Mouse (Mus musculus): ENCODE measurements at regions not wholly inside any gene's neighbourhood (a gene's known extent, or its start where the extent isn't known, plus 50 kb on each side); places are given as distances from the start of the nearest gene placed in this dataset.

- no peak overlapping the region for H3K4me3 ChIP-seq (ENCODE audit: insufficient read depth, low read length)
- H3K27ac ChIP-seq (ENCODE audit: insufficient read depth, low read depth, low read length), result no peak overlapping the region
- no peak for TF ChIP-seq CTCF (IDR thresholded peaks at IDR 0.05; ENCODE audit: low read depth, low read length)
- H3K4me1 ChIP-seq (ENCODE audit: control insufficient read depth, insufficient read depth, low read length), result peaks cover 12% of the 10 kb centered on the region
These were observed 289.2 kb downstream of the Foxo1 start for GRCm38 (mm10) chr3:52557296-52557695.

- Histone ChIP-seq H3K27ac (ENCODE audit: insufficient read depth, low read depth, low read length) (no peak overlapping the region), H3K4me1 (ENCODE audit: control insufficient read depth, insufficient read depth, low read length) (peaks cover 12% of the 10 kb centered on the region), H3K4me3 (ENCODE audit: insufficient read depth, low read length) (no peak overlapping the region)
- TF ChIP-seq POLR2A (IDR thresholded peaks at IDR 0.05; ENCODE audit: borderline replicate concordance, low read depth, low read length) (no peak), CTCF (IDR thresholded peaks at IDR 0.05; ENCODE audit: low read depth, low read length) (no peak)
These were observed 286.9 kb downstream of the Foxo1 start for GRCm38 (mm10) chr3:52555038-52555437.

- TF ChIP-seq POLR2A (IDR thresholded peaks at IDR 0.05; ENCODE audit: borderline replicate concordance, low read depth, low read length) (no peak), CTCF (IDR thresholded peaks at IDR 0.05; ENCODE audit: low read depth, low read length) (no peak)
- Histone ChIP-seq H3K4me3 (ENCODE audit: insufficient read depth, low read length) (no peak overlapping the region), H3K27ac (ENCODE audit: insufficient read depth, low read depth, low read length) (no peak overlapping the region), H3K4me1 (ENCODE audit: control insufficient read depth, insufficient read depth, low read length) (peaks cover 12% of the 10 kb centered on the region)
These were observed 286.4 kb downstream of the Foxo1 start for GRCm38 (mm10) chr3:52554490-52554889.

GRCm38 (mm10) chr3:52548201-52548893, 280.2 kb downstream of the Foxo1 start:
- TF ChIP-seq POLR2A (IDR thresholded peaks at IDR 0.05; ENCODE audit: borderline replicate concordance, low read depth, low read length), result no peak
- TF ChIP-seq CTCF (IDR thresholded peaks at IDR 0.05; ENCODE audit: low read depth, low read length), result no peak
- Histone ChIP-seq H3K27ac (ENCODE audit: insufficient read depth, low read depth, low read length) (no peak overlapping the region), H3K4me1 (ENCODE audit: control insufficient read depth, insufficient read depth, low read length) (no peaks in the 10 kb centered on the region), H3K4me3 (ENCODE audit: insufficient read depth, low read length) (no peak overlapping the region)

- TF ChIP-seq POLR2A (IDR thresholded peaks at IDR 0.05; ENCODE audit: borderline replicate concordance, low read depth, low read length), result no peak
- TF ChIP-seq CTCF (IDR thresholded peaks at IDR 0.05; ENCODE audit: low read depth, low read length), result no peak
- no peak overlapping the region for H3K27ac ChIP-seq (ENCODE audit: insufficient read depth, low read depth, low read length)
- H3K4me1 ChIP-seq (ENCODE audit: control insufficient read depth, insufficient read depth, low read length), result no peaks in the 10 kb centered on the region
- H3K4me3 ChIP-seq (ENCODE audit: insufficient read depth, low read length), result no peak overlapping the region
These were observed 277.9 kb downstream of the Foxo1 start for GRCm38 (mm10) chr3:52546035-52546434.

- no peaks in the 10 kb centered on the region for H3K4me1 ChIP-seq (ENCODE audit: control insufficient read depth, insufficient read depth, low read length)
- no peak overlapping the region for H3K27ac ChIP-seq (ENCODE audit: insufficient read depth, low read depth, low read length)
- TF ChIP-seq CTCF (IDR thresholded peaks at IDR 0.05; ENCODE audit: low read depth, low read length), result no peak
- TF ChIP-seq POLR2A (IDR thresholded peaks at IDR 0.05; ENCODE audit: borderline replicate concordance, low read depth, low read length), result no peak
- no peak overlapping the region for H3K4me3 ChIP-seq (ENCODE audit: insufficient read depth, low read length)
These were observed 274.9 kb downstream of the Foxo1 start for GRCm38 (mm10) chr3:52543006-52543405.

GRCm38 (mm10) chr3:52540862-52541380, 272.8 kb downstream of the Foxo1 start:
- Histone ChIP-seq H3K4me1 (ENCODE audit: control insufficient read depth, insufficient read depth, low read length) (no peaks in the 10 kb centered on the region), H3K4me3 (ENCODE audit: insufficient read depth, low read length) (no peak overlapping the region), H3K27ac (ENCODE audit: insufficient read depth, low read depth, low read length) (no peak overlapping the region)
- no peak for TF ChIP-seq POLR2A (IDR thresholded peaks at IDR 0.05; ENCODE audit: borderline replicate concordance, low read depth, low read length)
- TF ChIP-seq CTCF (IDR thresholded peaks at IDR 0.05; ENCODE audit: low read depth, low read length), result no peak

GRCm38 (mm10) chr3:52539813-52540378, 271.8 kb downstream of the Foxo1 start:
- no peaks in the 10 kb centered on the region for H3K4me1 ChIP-seq (ENCODE audit: control insufficient read depth, insufficient read depth, low read length)
- no peak overlapping the region for H3K4me3 ChIP-seq (ENCODE audit: insufficient read depth, low read length)
- TF ChIP-seq CTCF (IDR thresholded peaks at IDR 0.05; ENCODE audit: low read depth, low read length), result no peak
- TF ChIP-seq POLR2A (IDR thresholded peaks at IDR 0.05; ENCODE audit: borderline replicate concordance, low read depth, low read length), result no peak
- H3K27ac ChIP-seq (ENCODE audit: insufficient read depth, low read depth, low read length), result no peak overlapping the region

- no peak for TF ChIP-seq POLR2A (IDR thresholded peaks at IDR 0.05; ENCODE audit: borderline replicate concordance, low read depth, low read length)
- TF ChIP-seq CTCF (IDR thresholded peaks at IDR 0.05; ENCODE audit: low read depth, low read length), result no peak
- Histone ChIP-seq H3K27ac (ENCODE audit: insufficient read depth, low read depth, low read length) (no peak overlapping the region), H3K4me3 (ENCODE audit: insufficient read depth, low read length) (no peak overlapping the region), H3K4me1 (ENCODE audit: control insufficient read depth, insufficient read depth, low read length) (no peaks in the 10 kb centered on the region)
These were observed 270.2 kb downstream of the Foxo1 start for GRCm38 (mm10) chr3:52538306-52538705.

GRCm38 (mm10) chr3:52537362-52537911, 269.3 kb downstream of the Foxo1 start:
- Histone ChIP-seq H3K4me3 (ENCODE audit: insufficient read depth, low read length) (no peak overlapping the region), H3K4me1 (ENCODE audit: control insufficient read depth, insufficient read depth, low read length) (no peaks in the 10 kb centered on the region), H3K27ac (ENCODE audit: insufficient read depth, low read depth, low read length) (no peak overlapping the region)
- TF ChIP-seq CTCF (IDR thresholded peaks at IDR 0.05; ENCODE audit: low read depth, low read length) (no peak), POLR2A (IDR thresholded peaks at IDR 0.05; ENCODE audit: borderline replicate concordance, low read depth, low read length) (no peak)

Data from bone marrow macrophage, adult 2 months (primary cell).